Mouse (Mus musculus) heart, embryonic 16.5 days (tissue): ENCODE measurements around the gene Fosb. TPM values are rescaled to one million over a fixed set of nuclear protein-coding genes. Genes with fewer than 3 reads are reported as not detected.

Experiments
- ATAC-seq: fragments of 200-750 bp; cut with Nextera tagmentation; replicated peaks from 2 replicates; pipeline ENCODE4 v1.8.0; 2017; ENCODE audit warnings: moderate number of reproducible peaks; ENCODE audit not compliant: insufficient read depth, low FRiP score; ENCODE audit errors: extremely low read depth
- H3K27ac ChIP-seq: fragments of 300-500 bp; sonication (generic); 2 replicates; pipeline ENCODE4 v1.5.1; 2014; ENCODE audit warnings: mild to moderate bottlenecking, low read length, control low read depth, moderate library complexity
- H3K27me3 ChIP-seq: fragments of 300-500 bp; sonication (generic); 2 replicates; pipeline ENCODE4 v1.6.1; 2014; ENCODE audit warnings: low read length, mixed read lengths; ENCODE audit not compliant: control insufficient read depth, insufficient read depth
- H3K36me3 ChIP-seq: fragments of 300-500 bp; sonication (generic); 2 replicates; pipeline ENCODE4 v1.6.1; 2014; ENCODE audit not compliant: control insufficient read depth, insufficient read depth
- H3K4me1 ChIP-seq: fragments of 300-500 bp; sonication (generic); 2 replicates; pipeline ENCODE4 v1.6.1; 2014; ENCODE audit warnings: low read length, mixed read lengths; ENCODE audit not compliant: control insufficient read depth, insufficient read depth
- H3K4me2 ChIP-seq: fragments of 300-500 bp; sonication (generic); 2 replicates; pipeline ENCODE4 v1.6.1; 2014; ENCODE audit warnings: low read depth, mild to moderate bottlenecking, control low read depth, low read length
- H3K4me3 ChIP-seq: fragments of 300-500 bp; sonication (generic); 2 replicates; pipeline ENCODE4 v1.5.1; 2014; ENCODE audit warnings: mild to moderate bottlenecking, control low read depth, low read length
- H3K9ac ChIP-seq: fragments of 300-500 bp; sonication (generic); 2 replicates; pipeline ENCODE4 v1.6.1; 2014; ENCODE audit warnings: low read length, control low read depth
- H3K9me3 ChIP-seq: fragments of 300-500 bp; sonication (generic); replicated peaks from 2 replicates; pipeline ENCODE4 v1.6.1; 2016; ENCODE audit warnings: low read length; ENCODE audit not compliant: control insufficient read depth
- WGBS: fragments of 180-500 bp; shearing (Covaris S2); extraction: QIAGEN DNeasy Blood & Tissue Kit; methylation state at CpG from one replicate; pipeline ENCODE4 v1.1.7; 2014; 5-methylcytosine and 5-hydroxymethylcytosine counted together
- polyA plus RNA-seq: library from polyadenylated mRNA; unstranded; fragments of >200 nt; fragmentation: Nextera tagmentation; extraction: Ambion mirVana; gene quantifications from 2 replicates; pipeline ENCODE4 v1.2.1, GENCODE M21; 2015

Gene Fosb
- polyA plus RNA-seq, 1 experiment from 2014 or later = 0.24 TPM

- Histone ChIP-seq H3K36me3 (peaks cover 10% of the 10 kb centered on the region; the same call in 1 of the 2 replicates), H3K27me3 (no peaks in the 10 kb centered on the region), H3K9me3 (no peaks in the 10 kb centered on the region), H3K27ac (peak overlapping the region; percentile 80), H3K9ac (peak overlapping the region; percentile 82), H3K4me3 (peak overlapping the region; percentile 69), H3K4me2 (peak overlapping the region; percentile 75), H3K4me1 (peaks cover 26% of the 10 kb centered on the region)
- WGBS = under 1% methylated on average over 31 of the region's 31 CpGs
- ATAC-seq = peak; percentile 81
Measured at GRCm38 (mm10) chr7:19344938-19345471, 35.2 kb upstream of the Fosb start.

GRCm38 (mm10) chr7:19344237-19344847 is 34.5 kb upstream of the Fosb start, which contains the start of gene Ercc1:
Gene Ercc1, plus strand, starts transcription at chr7:19344778.
- Histone ChIP-seq H3K27me3 (no peaks in the 10 kb centered on the region), H3K27ac (peak within 1 kb of the TSS; percentile 80), H3K4me3 (peak within 1 kb of the TSS; percentile 69), H3K9ac (peak within 1 kb of the TSS; percentile 82), H3K9me3 (no peaks in the 10 kb centered on the region), H3K4me2 (peak within 1 kb of the TSS; percentile 75), H3K4me1 (peaks cover 26% of the 10 kb centered on the region), H3K36me3 (peaks cover 9% of the 10 kb centered on the region; the same call in 1 of the 2 replicates)
- no peak for ATAC-seq
- WGBS = 22% methylated on average over 12 of the region's 12 CpGs

GRCm38 (mm10) chr7:19343210-19343808 is 33.5 kb upstream of the Fosb start:
- H3K4me3 ChIP-seq = no peak overlapping the region
- peak overlapping the region; percentile 8; the same call in 1 of the 2 replicates for H3K4me2 ChIP-seq
- no peak overlapping the region for H3K27ac ChIP-seq
- no peak overlapping the region for H3K9ac ChIP-seq
- no peaks in the 10 kb centered on the region for H3K9me3 ChIP-seq
- no peaks in the 10 kb centered on the region for H3K27me3 ChIP-seq
- no peak for ATAC-seq
- H3K36me3 ChIP-seq = peaks cover under 1% of the 10 kb centered on the region; the same call in 1 of the 2 replicates
- peaks cover 29% of the 10 kb centered on the region for H3K4me1 ChIP-seq
- 2% methylated on average over 11 of the region's 11 CpGs for WGBS

GRCm38 (mm10) chr7:19342481-19343027 is 32.7 kb upstream of the Fosb start:
- no peaks in the 10 kb centered on the region for H3K36me3 ChIP-seq
- peak overlapping the region; percentile 59 for H3K4me3 ChIP-seq
- peak overlapping the region; percentile 88 for H3K4me2 ChIP-seq
- peaks cover 29% of the 10 kb centered on the region for H3K4me1 ChIP-seq
- no peaks in the 10 kb centered on the region for H3K9me3 ChIP-seq
- peak overlapping the region; percentile 98 for H3K27ac ChIP-seq
- no peaks in the 10 kb centered on the region for H3K27me3 ChIP-seq
- 0% methylated on average over 27 of the region's 27 CpGs for WGBS
- H3K9ac ChIP-seq = peak overlapping the region; percentile 75
- peak; percentile 6 for ATAC-seq

GRCm38 (mm10) chr7:19341761-19342409 is 32.0 kb upstream of the Fosb start:
- peak; percentile 81 for ATAC-seq
- peak overlapping the region; percentile 88 for H3K4me2 ChIP-seq
- peak overlapping the region; percentile 75 for H3K9ac ChIP-seq
- peaks cover 30% of the 10 kb centered on the region for H3K4me1 ChIP-seq
- no peaks in the 10 kb centered on the region for H3K36me3 ChIP-seq
- peak overlapping the region; percentile 59 for H3K4me3 ChIP-seq
- H3K27ac ChIP-seq = peak overlapping the region; percentile 98
- H3K9me3 ChIP-seq = no peaks in the 10 kb centered on the region
- WGBS = under 1% methylated on average over 41 of the region's 41 CpGs
- H3K27me3 ChIP-seq = no peaks in the 10 kb centered on the region

- Histone ChIP-seq H3K4me1 (peaks cover 34% of the 10 kb centered on the region), H3K4me3 (peak overlapping the region; percentile 59)
- 15% methylated on average over 10 of the region's 10 CpGs for WGBS
Measured at GRCm38 (mm10) chr7:19341250-19341649, 31.4 kb upstream of the Fosb start.

GRCm38 (mm10) chr7:19338596-19338995 is 28.7 kb upstream of the Fosb start:
- no peaks in the 10 kb centered on the region for H3K27me3 ChIP-seq
- H3K36me3 ChIP-seq = no peaks in the 10 kb centered on the region
- ATAC-seq = no peak
- no peak overlapping the region for H3K4me3 ChIP-seq
- H3K4me1 ChIP-seq = peaks cover 26% of the 10 kb centered on the region
- no peaks in the 10 kb centered on the region for H3K9me3 ChIP-seq
- no peak overlapping the region for H3K27ac ChIP-seq
- H3K4me2 ChIP-seq = no peak overlapping the region
- H3K9ac ChIP-seq = no peak overlapping the region
- WGBS = 48% methylated on average over 7 of the region's 7 CpGs

More at GRCm38 (mm10) chr7:19341250-19341649, 31.4 kb upstream of the Fosb start:
- no peak for ATAC-seq
- Histone ChIP-seq H3K9me3 (no peaks in the 10 kb centered on the region), H3K36me3 (no peaks in the 10 kb centered on the region), H3K9ac (peak overlapping the region; percentile 75), H3K27ac (peak overlapping the region; percentile 98), H3K4me2 (peak overlapping the region; percentile 88), H3K27me3 (no peaks in the 10 kb centered on the region)

GRCm38 (mm10) chr7:19338060-19338459 is 28.2 kb upstream of the Fosb start:
- no peaks in the 10 kb centered on the region for H3K36me3 ChIP-seq
- WGBS = 52% methylated on average over 2 of the region's 2 CpGs
- no peak for ATAC-seq
- H3K4me3 ChIP-seq = no peak overlapping the region
- no peaks in the 10 kb centered on the region for H3K9me3 ChIP-seq
- H3K27ac ChIP-seq = no peak overlapping the region
- H3K4me1 ChIP-seq = peaks cover 26% of the 10 kb centered on the region
- no peak overlapping the region for H3K4me2 ChIP-seq
- no peak overlapping the region for H3K9ac ChIP-seq
- no peaks in the 10 kb centered on the region for H3K27me3 ChIP-seq
